Mouse (Mus musculus): Measurements from ENCODE around the gene Cgn.
"Not testable (repeated sequence)": the region's sequence is repeated elsewhere in the genome, so short reads cannot be mapped to it uniquely, and the experiment has no call there.

- TF ChIP-seq CTCF (IDR thresholded peaks at IDR 0.05; ENCODE audit: borderline replicate concordance, extremely low read depth, insufficient read depth, insufficient read length); POLR2A (IDR thresholded peaks at IDR 0.05; ENCODE audit: borderline replicate concordance, extremely low read depth, insufficient read depth, insufficient read length, poor library complexity, severe bottlenecking): not testable (repeated sequence)
These were observed 20.8 kb downstream of the Cgn start for GRCm38 (mm10) chr3:94765456-94765855.
